Mouse (Mus musculus): ENCODE measurements at regions not wholly inside any gene's neighbourhood (a gene's known extent, or its start where the extent isn't known, plus 50 kb on each side); places are given as distances from the start of the nearest gene placed in this dataset.

DNA sequence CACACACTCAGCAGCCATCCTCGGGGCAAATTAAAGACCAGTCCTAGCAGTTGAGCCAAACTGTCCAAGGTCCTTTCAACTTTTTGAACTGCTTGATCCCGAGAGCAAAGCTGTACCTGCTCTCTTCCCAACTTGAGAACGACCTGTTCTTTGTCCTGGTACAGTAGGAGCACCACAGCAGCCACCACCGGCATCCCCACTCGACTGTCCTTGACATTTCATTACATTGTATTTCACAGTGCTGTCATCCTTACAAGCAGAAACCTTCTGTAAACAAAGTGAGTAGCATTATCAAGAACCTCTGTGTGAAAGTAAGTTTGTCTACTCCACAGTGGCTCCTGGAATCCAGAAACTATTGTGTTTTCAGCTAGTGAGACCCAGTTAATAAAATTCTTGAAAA lies 240.2 kb upstream of the Zfp462 start:
- DNase-seq (ENCODE audit: low read depth), result no peak

DNA sequence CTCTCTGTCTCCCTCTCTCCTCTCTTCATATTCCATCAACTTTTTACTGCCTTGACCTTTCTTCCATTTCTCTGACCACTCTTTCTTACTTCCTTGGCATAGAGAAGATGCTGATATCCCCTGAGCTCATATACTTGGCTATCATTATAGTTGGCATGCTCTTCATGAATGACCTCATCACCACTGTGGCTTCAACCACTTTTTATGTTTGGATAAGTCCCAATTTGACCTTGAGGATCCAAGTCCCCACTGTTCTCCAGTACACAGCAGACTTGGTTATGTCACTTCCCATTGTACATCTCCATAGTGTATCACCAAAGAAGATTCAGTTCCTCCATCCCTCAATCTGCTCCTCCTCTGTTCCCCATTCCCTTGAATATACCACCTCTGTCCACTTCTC lies 235.1 kb upstream of the Zfp462 start:
- no peak for DNase-seq (ENCODE audit: low read depth)

DNA sequence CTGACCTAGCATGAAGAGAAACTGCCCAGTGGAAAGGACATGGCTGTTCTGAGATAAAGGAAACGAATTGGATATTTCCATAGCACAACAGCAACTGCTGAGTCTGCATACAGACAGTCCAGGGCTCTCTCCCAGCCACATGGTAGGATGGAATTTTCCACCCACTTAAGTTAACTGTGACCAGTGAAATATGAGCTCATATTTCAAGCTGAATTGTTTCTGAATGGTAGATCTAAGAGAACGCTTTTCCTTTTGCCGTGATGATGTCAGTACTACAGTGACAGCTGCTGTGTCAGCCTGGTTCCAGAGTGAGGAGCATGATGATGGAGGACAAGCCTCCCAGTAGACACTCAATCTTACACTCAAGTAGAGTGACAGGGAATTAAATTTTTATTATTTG lies 231.9 kb upstream of the Zfp462 start:
- DNase-seq (ENCODE audit: low read depth), result no peak

DNA sequence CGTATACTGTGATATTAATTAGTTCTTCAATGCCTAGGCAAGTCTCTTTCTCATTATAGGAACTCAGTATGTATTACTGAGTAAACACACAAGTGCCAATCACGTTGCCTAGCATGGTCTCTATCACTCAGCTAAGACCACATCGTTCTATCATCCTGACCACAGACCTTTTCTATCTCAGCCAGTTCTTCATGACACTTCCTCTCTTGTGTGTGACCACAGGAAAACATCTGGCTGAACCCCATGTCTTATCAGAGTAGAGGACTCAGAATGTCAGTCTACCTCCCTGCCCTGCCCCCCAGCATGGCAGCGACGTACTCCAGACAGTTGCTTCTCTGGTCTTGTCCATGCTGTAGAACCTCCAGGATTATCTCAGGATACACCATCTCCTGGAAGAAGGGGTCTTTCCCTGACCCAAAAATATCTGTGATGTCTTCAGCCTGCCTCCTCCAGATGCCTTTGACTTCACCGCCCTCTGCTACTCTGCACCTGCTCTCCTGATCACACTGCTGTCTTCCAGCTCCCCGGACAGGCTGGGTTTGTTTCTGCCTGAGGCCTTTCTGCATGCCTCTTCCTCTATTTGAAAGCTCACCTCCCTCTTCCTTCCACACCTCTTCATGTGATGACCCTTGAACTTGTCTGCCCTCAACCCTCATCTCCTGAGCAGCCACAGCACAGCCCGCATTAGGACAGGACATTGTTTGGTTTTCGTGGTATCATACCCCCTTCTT lies 230.1 kb upstream of the Zfp462 start:
- DNase-seq (ENCODE audit: low read depth), result no peak

GRCm38 (mm10) chr4:54718083-54718482 lies 226.8 kb upstream of the Zfp462 start:
- DNase-seq (ENCODE audit: low read depth), result no peak

- DNase-seq (ENCODE audit: low read depth), result no peak
Observed at GRCm38 (mm10) chr4:54739001-54739400, 205.8 kb upstream of the Zfp462 start.

DNA sequence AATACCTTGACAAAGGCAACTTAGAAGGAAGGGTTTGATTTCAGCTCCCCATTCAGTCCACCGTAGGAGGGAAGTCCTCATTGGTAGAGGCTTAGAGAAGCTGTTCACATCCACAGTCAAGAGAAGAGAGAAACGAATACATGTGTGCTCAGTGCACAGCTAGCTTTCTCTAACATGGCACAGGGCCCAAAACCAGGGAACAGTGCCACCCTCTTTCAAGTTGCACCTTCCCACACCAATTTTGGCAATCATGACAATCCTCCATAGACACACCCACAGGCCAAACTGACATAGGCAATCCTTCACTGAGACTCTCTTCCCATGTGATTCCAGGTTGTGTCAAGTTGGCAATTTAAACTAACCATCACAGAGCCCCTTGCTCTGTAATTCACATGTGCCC lies 193.4 kb upstream of the Zfp462 start:
- DNase-seq (ENCODE audit: low read depth), result peak; percentile 17

DNA sequence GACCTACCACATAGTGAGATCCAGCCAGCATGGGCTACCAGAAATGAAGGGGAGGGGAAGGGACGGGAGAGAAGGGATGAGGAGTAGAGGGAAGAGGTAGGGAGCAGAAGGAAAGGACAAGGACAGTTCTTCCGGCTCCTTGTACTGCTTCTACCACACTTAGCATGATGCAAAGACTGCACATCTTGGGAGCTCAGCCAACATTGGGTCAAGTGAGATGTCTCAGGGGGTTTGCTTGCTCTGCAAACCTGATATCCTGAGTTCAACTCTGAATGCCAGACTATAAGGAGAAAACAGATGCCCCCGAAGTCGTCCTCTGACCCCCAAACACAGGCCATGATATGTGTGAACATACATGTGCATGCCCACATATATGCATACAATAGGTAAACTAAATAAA lies 188.4 kb upstream of the Zfp462 start:
- no peak for DNase-seq (ENCODE audit: low read depth)

GRCm38 (mm10) chr4:54757715-54758500 lies 186.9 kb upstream of the Zfp462 start:
- peak; percentile 14 for DNase-seq (ENCODE audit: low read depth)

GRCm38 (mm10) chr4:54758501-54758829 lies 186.4 kb upstream of the Zfp462 start:
- DNase-seq (ENCODE audit: low read depth), result no peak

DNA sequence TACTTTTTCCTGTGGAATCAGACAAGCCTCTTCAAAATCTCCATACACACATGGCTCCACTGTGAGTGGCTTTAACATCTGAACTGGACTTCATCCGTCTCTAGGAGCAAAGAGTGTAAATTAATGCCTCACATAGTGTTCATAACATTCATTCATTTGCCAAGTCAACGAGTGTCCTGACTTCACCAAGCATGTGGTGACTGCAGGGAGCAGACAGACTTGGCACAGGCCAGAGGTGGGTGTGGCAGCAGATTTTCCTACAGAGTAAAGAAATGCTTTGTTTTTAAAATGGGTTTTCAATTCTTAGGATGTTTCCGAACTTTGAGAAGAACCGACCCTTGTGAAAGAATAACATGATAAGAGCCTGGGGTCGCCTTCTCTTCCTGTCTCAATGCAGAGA lies 183.6 kb upstream of the Zfp462 start:
- no peak for DNase-seq (ENCODE audit: low read depth)

DNA sequence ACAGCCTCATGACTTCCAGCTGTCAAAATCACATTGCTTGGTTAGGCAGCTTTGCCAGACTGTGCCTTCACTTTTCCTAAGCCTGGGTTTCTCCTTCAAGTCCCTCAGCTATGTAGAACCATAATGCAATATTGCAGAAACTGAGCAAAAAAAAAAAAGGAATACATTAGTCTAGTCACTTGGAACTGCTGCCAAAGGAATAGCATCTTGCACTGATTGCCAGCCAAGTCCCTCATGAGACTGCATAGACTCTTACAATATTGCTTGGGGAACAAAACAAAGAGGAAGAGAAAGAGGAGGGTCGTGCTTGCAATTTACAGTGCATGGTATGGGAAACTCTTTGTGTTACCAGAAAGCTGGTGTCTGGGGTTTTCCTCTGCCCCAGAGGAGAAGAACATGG lies 179.8 kb upstream of the Zfp462 start:
- DNase-seq (ENCODE audit: low read depth), result no peak

GRCm38 (mm10) chr4:54767506-54768200 lies 177.2 kb upstream of the Zfp462 start:
- no peak for DNase-seq (ENCODE audit: low read depth)

GRCm38 (mm10) chr4:54768836-54769235 lies 176.0 kb upstream of the Zfp462 start:
- DNase-seq (ENCODE audit: low read depth), result no peak

GRCm38 (mm10) chr4:54774066-54774465 lies 170.8 kb upstream of the Zfp462 start:
- DNase-seq (ENCODE audit: low read depth), result no peak

GRCm38 (mm10) chr4:54774717-54775116 lies 170.1 kb upstream of the Zfp462 start:
- DNase-seq (ENCODE audit: low read depth), result no peak

GRCm38 (mm10) chr4:54780511-54780910 lies 164.3 kb upstream of the Zfp462 start:
- DNase-seq (ENCODE audit: low read depth), result no peak

DNA sequence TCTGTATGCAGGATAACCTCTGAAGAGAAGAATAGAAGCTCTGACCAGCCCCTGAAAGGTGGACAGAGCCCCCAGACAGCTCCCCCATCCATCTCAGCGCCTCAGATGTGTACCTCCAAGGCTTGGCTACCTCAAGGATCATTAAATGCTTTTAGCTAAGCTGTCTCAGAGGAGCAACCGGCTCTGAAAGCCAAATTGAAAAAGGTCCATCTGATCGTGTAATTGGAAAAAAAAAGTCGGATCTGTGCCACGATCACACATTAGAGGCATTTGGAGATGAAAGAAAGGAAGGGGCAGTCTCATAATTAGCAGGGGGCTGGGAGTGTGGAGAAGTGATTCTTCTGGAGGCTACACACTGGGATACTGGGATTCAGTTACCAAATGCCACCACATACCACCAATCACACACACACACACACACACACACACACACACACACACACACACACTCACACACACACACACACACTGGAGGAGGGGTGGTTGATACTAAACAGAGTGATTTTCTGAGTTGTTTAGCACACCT lies 153.6 kb upstream of the Zfp462 start:
- no peak for DNase-seq (ENCODE audit: low read depth)

DNA sequence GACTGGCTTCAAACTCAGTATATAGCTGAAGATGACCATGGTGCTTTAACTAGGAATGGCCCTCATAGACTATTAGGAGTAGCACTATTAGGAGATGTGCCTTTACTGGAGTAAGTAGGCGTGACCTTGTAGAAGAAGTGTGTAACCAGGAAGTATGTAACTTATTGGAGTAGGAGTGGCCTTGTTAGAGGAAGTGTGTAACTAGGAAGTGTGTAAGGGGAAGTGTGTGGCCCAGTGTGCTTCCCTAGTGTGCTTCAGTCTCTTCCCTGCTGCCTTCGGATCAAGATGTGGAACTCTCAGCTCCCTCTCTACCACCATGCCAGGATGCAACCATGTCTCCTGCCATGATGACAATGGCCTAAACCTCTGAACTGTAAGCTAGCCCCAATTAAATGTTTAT lies 151.0 kb upstream of the Zfp462 start:
- no peak for DNase-seq (ENCODE audit: low read depth)

- DNase-seq (ENCODE audit: low read depth), result no peak
Observed at GRCm38 (mm10) chr4:54795246-54795645, 149.6 kb upstream of the Zfp462 start.

- DNase-seq (ENCODE audit: low read depth), result no peak
Observed at GRCm38 (mm10) chr4:54798523-54798922, 146.3 kb upstream of the Zfp462 start.

GRCm38 (mm10) chr4:54811163-54811562 lies 133.7 kb upstream of the Zfp462 start:
- no peak for DNase-seq (ENCODE audit: low read depth)

Data from gonadal fat pad, adult 2 months (tissue).